Mouse (Mus musculus) liver, adult 2 months (tissue): ENCODE results near the gene Gys1.
A peak's percentile ranks its signal among the peaks of the same experiment; 100 is the strongest.

Source experiments
- CTCF ChIP-seq: fragments of 200-500 bp; IDR thresholded peaks from 2 replicates; pipeline ENCODE4 v1.5.1; 2011; ENCODE audit warnings: low read depth, low read length, control low read depth
- POLR2A ChIP-seq: fragments of 200-500 bp; IDR thresholded peaks from 2 replicates; pipeline ENCODE4 v1.6.1; 2011; ENCODE audit warnings: low read length, control low read depth; ENCODE audit not compliant: insufficient read depth; ENCODE audit errors: extremely low read depth

DNA sequence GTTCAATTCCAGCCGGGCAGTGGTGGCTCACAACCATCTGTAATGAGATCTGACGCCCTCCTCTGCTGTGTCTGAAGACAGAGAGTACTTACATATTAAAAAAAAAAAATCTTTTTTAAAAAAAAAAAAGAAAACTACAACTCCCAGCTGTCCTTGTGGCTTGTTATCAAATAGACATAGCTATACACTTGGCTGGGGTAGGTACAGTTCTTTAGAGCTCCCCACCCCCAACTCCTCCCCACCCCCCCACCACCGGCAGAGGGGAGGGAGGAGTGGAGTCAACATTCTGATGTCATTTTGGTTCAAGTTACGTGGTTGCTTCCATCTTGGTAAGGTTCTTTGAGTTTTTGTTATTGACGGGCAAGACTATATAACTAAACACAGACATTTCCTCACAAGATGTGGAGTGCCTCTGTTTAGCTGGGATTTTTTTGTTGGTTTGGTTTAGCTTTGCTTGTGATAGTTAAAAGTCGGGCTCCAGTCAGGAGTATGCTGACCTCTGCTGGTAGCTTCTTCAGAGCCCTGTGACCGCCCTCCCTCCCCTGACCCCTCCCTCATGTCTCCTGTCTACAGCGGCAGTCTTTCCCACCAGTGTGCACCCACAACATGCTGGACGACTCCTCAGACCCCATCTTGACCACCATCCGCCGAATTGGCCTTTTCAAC lies 12.8 kb downstream of the Gys1 start:
- TF ChIP-seq CTCF, result peak; percentile 70
- TF ChIP-seq POLR2A, result no peak
